Mouse (Mus musculus) heart, embryonic 10.5 days (tissue): ENCODE measurements around the gene Pomgnt2. TPM values are rescaled to one million over a fixed set of nuclear protein-coding genes. Genes with fewer than 3 reads are reported as not detected.

Experiments
- DNase-seq: peaks from one replicate; pipeline ENCODE4 v3.0.0-alpha.2; 2017; ENCODE audit warnings: low spot score
- H3K27ac ChIP-seq: fragments of 300-500 bp; sonication (generic); 2 replicates; pipeline ENCODE4 v1.5.1; 2016; ENCODE audit warnings: mild to moderate bottlenecking
- H3K27me3 ChIP-seq: fragments of 300-500 bp; sonication (generic); 2 replicates; pipeline ENCODE4 v1.6.1; 2016; ENCODE audit warnings: mild to moderate bottlenecking; ENCODE audit not compliant: poor library complexity, insufficient read depth, severe bottlenecking
- H3K36me3 ChIP-seq: fragments of 300-500 bp; sonication (generic); 2 replicates; pipeline ENCODE4 v1.6.1; 2016; ENCODE audit warnings: mild to moderate bottlenecking, moderate library complexity
- H3K4me1 ChIP-seq: fragments of 300-500 bp; sonication (generic); 2 replicates; pipeline ENCODE4 v1.6.1; 2016; ENCODE audit warnings: mild to moderate bottlenecking
- H3K4me3 ChIP-seq: fragments of 300-500 bp; sonication (generic); 2 replicates; pipeline ENCODE4 v1.5.1; 2016; ENCODE audit warnings: mild to moderate bottlenecking, moderate library complexity
- H3K9me3 ChIP-seq: fragments of 300-500 bp; sonication (generic); 2 replicates; pipeline ENCODE4 v1.6.1; 2016; ENCODE audit warnings: mild to moderate bottlenecking, moderate library complexity
- whole genome bisulfite sequencing: fragments of 180-500 bp; shearing (Covaris S2); methylation state at CpG from one replicate; pipeline ENCODE4 v1.1.7; 2016; 5-methylcytosine and 5-hydroxymethylcytosine counted together
- polyA plus RNA-seq: library from polyadenylated mRNA; unstranded; fragments of >200 nt; fragmentation: Nextera tagmentation; extraction: Ambion mirVana; gene quantifications from 2 replicates; pipeline ENCODE4 v1.2.1, GENCODE M21; 2016

Gene Pomgnt2
- 12.9 and 16.2 TPM in 2 replicates for polyA plus RNA-seq

GRCm38 (mm10) chr9:121997010-121997409 is at the start of gene Pomgnt2:
Pomgnt2 (minus strand) TSS chr9:121997110.
- Histone ChIP-seq H3K4me3 (peak within 1 kb of the TSS; percentile 90), H3K4me1 (peaks cover 3% of the 10 kb centered on the region), H3K27ac (no peak within 1 kb of the TSS), H3K36me3 (no peaks in the 10 kb centered on the region), H3K27me3 (peaks cover 10% of the 10 kb centered on the region), H3K9me3 (no peaks in the 10 kb centered on the region)
- no peak for DNase-seq

- Histone ChIP-seq H3K27me3 (no peaks in the 10 kb centered on the region), H3K4me3 (no peak overlapping the region), H3K27ac (no peak overlapping the region), H3K36me3 (no peaks in the 10 kb centered on the region), H3K9me3 (no peaks in the 10 kb centered on the region), H3K4me1 (peaks cover 27% of the 10 kb centered on the region)
- 59% methylated on average over 4 of the region's 4 CpGs for WGBS
- no peak for DNase-seq
Measured at GRCm38 (mm10) chr9:122039848-122040247, 42.9 kb upstream of the Pomgnt2 start.

DNA sequence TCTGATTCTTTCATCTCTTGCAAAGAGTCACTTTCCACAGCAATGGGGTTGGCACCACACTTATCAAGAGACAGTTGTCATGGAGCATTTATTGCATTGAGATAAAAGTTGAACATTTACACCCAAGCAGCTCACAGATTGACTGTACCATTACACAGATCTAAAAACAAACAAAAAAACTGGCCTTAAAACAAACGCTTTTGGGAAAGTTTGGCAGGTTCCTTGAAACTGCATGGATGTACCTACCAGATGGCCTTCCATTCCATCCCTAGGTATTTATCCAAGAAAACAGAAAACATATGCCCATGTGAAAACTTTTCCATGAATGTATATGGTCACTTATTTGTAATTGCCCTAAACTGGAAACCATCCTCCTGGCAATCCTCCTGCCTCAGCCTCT is 41.7 kb upstream of the Pomgnt2 start:
- no peaks in the 10 kb centered on the region for H3K9me3 ChIP-seq
- no peak overlapping the region for H3K4me3 ChIP-seq
- H3K36me3 ChIP-seq, result no peaks in the 10 kb centered on the region
- H3K27ac ChIP-seq, result no peak overlapping the region
- H3K27me3 ChIP-seq, result no peaks in the 10 kb centered on the region
- WGBS, result 83% methylated on average over 1 of the region's 1 CpGs
- no peak for DNase-seq
- peaks cover 37% of the 10 kb centered on the region for H3K4me1 ChIP-seq

DNA sequence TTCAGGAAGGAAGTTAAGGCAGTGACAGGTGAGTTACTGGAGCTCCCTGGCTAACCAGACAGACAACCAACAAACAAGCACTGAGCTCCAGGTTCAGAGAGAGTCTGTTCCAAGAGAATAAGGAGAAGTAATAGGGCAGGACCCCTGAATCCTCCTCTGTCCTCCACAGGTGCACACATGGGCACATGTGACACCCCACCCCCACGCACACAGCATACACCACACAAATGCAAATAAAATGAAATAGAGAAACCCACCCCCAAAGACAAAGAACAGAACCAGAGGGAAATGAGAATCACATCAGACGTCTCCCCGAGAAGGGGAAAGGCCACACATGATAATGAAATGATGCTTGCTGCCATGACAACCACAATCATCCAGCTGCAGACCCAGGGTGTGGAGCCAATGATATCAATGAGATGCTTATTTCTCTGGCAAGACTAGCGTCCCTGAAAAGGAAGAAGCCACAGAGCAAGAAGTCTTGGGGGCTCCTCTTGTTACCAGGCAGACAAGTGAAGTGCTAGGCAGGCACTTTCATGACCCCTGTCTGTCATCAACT is 39.7 kb upstream of the Pomgnt2 start:
- Histone ChIP-seq H3K36me3 (no peaks in the 10 kb centered on the region), H3K27ac (no peak overlapping the region), H3K9me3 (no peaks in the 10 kb centered on the region), H3K4me1 (peaks cover 41% of the 10 kb centered on the region), H3K27me3 (no peaks in the 10 kb centered on the region), H3K4me3 (no peak overlapping the region)
- no peak for DNase-seq
- WGBS, result 46% methylated on average over 4 of the region's 4 CpGs

DNA sequence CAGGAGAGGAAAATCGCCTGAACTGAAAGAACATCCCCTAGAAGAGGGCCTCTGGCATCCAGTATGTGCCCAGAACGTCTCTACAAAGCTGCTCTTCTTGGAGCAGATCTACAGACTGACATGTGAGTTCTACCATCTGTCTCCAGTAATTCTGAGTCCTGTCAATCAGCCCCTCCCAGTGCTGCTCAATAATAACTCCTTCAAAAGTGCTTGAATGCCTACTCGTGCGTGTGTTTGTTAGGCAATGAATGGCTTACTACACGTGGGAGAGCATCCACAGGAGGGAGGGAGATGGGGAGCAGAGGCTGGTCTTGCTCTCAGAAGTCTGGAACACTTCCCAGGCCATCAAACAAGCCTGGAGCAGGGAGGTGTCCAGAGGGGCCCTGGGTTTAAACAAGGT is 38.9 kb upstream of the Pomgnt2 start:
- no peak overlapping the region for H3K27ac ChIP-seq
- no peaks in the 10 kb centered on the region for H3K36me3 ChIP-seq
- no peak overlapping the region for H3K4me3 ChIP-seq
- DNase-seq, result no peak
- H3K9me3 ChIP-seq, result no peaks in the 10 kb centered on the region
- H3K27me3 ChIP-seq, result no peaks in the 10 kb centered on the region
- 49% methylated on average over 5 of the region's 5 CpGs for WGBS
- peaks cover 41% of the 10 kb centered on the region for H3K4me1 ChIP-seq

DNA sequence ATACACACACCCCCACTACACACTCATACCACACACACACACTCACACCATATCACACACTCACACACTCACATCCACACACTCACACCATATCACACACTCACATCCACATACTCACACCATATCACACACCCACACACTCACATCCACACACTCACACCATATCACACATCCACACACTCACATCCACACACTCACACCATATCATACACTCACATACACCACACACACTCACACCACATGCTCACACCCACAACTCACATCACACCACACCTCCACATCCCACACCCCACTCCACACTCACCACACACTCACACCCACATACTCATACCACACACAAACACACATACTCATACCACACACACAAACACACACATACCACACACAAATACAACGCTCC is 38.0 kb upstream of the Pomgnt2 start:
- H3K36me3 ChIP-seq, result no peaks in the 10 kb centered on the region
- H3K9me3 ChIP-seq, result no peaks in the 10 kb centered on the region
- H3K27ac ChIP-seq, result no peak overlapping the region
- 83% methylated on average over 1 of the region's 1 CpGs for WGBS
- H3K4me1 ChIP-seq, result peaks cover 41% of the 10 kb centered on the region
- H3K4me3 ChIP-seq, result no peak overlapping the region
- H3K27me3 ChIP-seq, result no peaks in the 10 kb centered on the region
- DNase-seq, result no peak

- H3K27ac ChIP-seq, result no peak overlapping the region
- H3K36me3 ChIP-seq, result no peaks in the 10 kb centered on the region
- H3K27me3 ChIP-seq, result no peaks in the 10 kb centered on the region
- H3K9me3 ChIP-seq, result no peaks in the 10 kb centered on the region
- DNase-seq, result no peak
- H3K4me3 ChIP-seq, result no peak overlapping the region
- 69% methylated on average over 3 of the region's 3 CpGs for WGBS
- H3K4me1 ChIP-seq, result peaks cover 48% of the 10 kb centered on the region
Measured at GRCm38 (mm10) chr9:122032071-122032470, 35.2 kb upstream of the Pomgnt2 start.

DNA sequence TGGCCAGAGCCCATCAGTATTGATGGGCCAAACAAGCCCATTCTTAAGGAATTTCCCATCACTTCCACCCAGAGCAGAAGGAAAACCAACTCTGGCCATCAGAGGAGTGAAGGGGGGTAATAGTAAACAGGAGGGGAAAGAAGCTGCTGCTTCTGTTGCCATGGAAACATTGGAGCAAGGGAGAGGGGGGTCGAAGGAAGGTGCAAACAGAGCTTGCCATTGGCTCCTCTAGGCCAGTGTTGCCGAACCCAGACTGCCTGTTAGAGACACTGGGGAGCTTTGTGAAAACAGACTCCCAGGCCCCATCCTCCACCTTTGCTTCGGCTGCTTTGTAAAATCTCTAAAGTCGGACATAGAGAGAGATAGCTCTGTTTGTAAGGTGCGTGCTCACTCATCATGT is 33.8 kb upstream of the Pomgnt2 start:
- no peaks in the 10 kb centered on the region for H3K9me3 ChIP-seq
- no peaks in the 10 kb centered on the region for H3K27me3 ChIP-seq
- H3K27ac ChIP-seq, result no peak overlapping the region
- peaks cover 49% of the 10 kb centered on the region for H3K4me1 ChIP-seq
- 71% methylated on average over 5 of the region's 5 CpGs for WGBS
- H3K36me3 ChIP-seq, result no peaks in the 10 kb centered on the region
- no peak for DNase-seq
- no peak overlapping the region for H3K4me3 ChIP-seq

- no peaks in the 10 kb centered on the region for H3K9me3 ChIP-seq
- no peaks in the 10 kb centered on the region for H3K36me3 ChIP-seq
- DNase-seq, result no peak
- 82% methylated on average over 7 of the region's 7 CpGs for WGBS
- no peak overlapping the region for H3K27ac ChIP-seq
- no peak overlapping the region for H3K4me3 ChIP-seq
- H3K4me1 ChIP-seq, result peaks cover 47% of the 10 kb centered on the region
- H3K27me3 ChIP-seq, result no peaks in the 10 kb centered on the region
Measured at GRCm38 (mm10) chr9:122029765-122030164, 32.9 kb upstream of the Pomgnt2 start.

DNA sequence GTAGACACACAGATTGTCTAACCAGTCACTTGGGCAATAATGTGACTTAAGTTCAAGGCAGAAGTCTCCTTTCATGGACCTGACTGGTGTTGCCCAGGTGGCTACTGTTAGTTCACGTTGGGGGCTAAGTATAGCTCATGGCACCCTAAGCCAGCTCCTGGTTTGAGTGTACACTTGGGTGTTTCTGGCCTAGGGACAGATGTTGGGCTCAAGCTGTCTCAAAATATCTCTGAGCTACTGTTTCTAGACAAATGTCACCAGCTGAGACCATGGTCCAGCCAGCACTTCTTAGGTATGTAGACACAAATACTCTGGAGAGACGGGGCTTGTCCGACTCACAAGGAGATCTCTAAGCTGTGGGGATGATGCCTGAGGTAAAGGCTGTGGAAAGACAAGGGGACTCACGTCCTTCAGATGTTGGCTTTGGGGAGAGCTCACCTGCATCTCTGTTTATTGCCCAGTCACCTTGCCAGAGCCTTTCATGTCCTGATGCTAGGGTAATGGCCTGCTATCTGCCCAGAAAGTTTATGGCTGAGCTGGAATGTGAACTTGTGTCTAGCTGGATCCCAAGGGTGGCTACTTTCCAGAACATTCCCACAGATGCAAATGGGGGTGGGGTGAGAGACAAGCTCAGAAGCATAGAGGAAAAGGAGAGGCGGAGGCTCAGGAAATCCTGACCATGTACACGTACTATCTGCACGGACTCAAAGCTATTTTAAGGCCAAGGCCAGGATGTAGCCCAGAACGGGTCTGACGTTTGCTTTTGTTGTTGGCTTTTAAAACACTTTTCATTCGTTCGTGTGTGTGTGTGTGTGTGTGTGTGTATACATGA is 31.2 kb upstream of the Pomgnt2 start:
- no peak for DNase-seq
- peak overlapping the region; percentile 56; the same call in 1 of the 2 replicates for H3K27ac ChIP-seq
- H3K27me3 ChIP-seq, result no peaks in the 10 kb centered on the region
- H3K4me3 ChIP-seq, result no peak overlapping the region
- WGBS, result 53% methylated on average over 11 of the region's 11 CpGs
- no peaks in the 10 kb centered on the region for H3K36me3 ChIP-seq
- peaks cover 47% of the 10 kb centered on the region for H3K4me1 ChIP-seq
- no peaks in the 10 kb centered on the region for H3K9me3 ChIP-seq

DNA sequence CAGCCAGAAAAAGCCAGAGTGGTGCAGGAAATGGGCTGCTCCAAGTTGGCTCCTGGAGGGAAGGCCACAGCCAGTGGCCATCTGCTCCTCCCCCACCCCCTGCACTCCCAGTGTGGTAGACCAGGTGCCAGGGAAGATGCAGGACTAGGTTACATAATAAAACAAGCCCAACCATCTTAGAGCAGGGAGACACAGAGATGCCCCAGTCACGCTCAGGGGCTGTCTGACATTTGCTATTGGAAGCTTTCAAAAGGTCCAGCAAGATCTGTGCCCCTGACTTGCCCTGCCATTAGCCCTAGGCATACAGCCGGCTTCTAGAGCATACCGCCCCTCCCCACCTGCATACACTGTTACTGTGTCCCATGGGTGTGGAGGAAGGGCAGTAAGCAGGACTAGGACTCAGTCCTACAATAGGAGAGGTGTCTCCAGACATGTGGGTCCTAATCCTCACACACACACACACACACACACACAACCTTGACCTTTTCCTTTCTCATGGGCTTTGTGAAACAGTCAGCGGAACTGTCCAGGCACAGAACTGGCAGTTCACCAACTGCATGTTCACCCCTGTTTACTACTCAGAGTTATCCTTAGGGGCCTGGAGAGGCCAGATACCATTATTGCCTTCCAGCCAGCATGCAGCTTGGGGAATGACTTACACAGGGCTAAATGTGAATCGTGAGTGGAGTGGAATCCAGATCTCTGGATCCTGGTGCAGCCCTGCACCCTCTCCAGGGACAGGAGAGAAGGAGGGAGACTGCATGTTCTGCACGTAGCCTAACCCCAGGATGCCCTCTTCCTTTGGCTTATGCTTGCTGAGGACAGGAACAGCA is 30.4 kb upstream of the Pomgnt2 start:
- Histone ChIP-seq H3K36me3 (no peaks in the 10 kb centered on the region), H3K27ac (peak overlapping the region; percentile 56), H3K9me3 (no peaks in the 10 kb centered on the region), H3K27me3 (no peaks in the 10 kb centered on the region), H3K4me3 (no peak overlapping the region), H3K4me1 (peaks cover 56% of the 10 kb centered on the region)
- DNase-seq, result no peak
- 67% methylated on average over 6 of the region's 6 CpGs for WGBS

- H3K36me3 ChIP-seq, result no peaks in the 10 kb centered on the region
- no peak for DNase-seq
- 66% methylated on average over 7 of the region's 7 CpGs for WGBS
- no peak overlapping the region for H3K4me3 ChIP-seq
- peak overlapping the region; percentile 69 for H3K27ac ChIP-seq
- no peaks in the 10 kb centered on the region for H3K9me3 ChIP-seq
- peaks cover 56% of the 10 kb centered on the region for H3K4me1 ChIP-seq
- H3K27me3 ChIP-seq, result no peaks in the 10 kb centered on the region
Measured at GRCm38 (mm10) chr9:122025855-122026590, 29.1 kb upstream of the Pomgnt2 start.
